Mouse (Mus musculus) myocyte (in vitro differentiated cells): ENCODE data around the gene Klhl36.

Source experiments
- CEBPB ChIP-seq: IDR thresholded peaks from 2 replicates; pipeline ENCODE4 v1.6.1; 2011; ENCODE audit warnings: mild to moderate bottlenecking, moderate library complexity; ENCODE audit not compliant: poor library complexity, insufficient read depth, severe bottlenecking
- E2F4 ChIP-seq: IDR thresholded peaks from one replicate; pipeline ENCODE4 v1.6.1; 2011; ENCODE audit warnings: mild to moderate bottlenecking, control low read depth, moderate library complexity; ENCODE audit not compliant: insufficient read depth
- MAX ChIP-seq: IDR thresholded peaks from one replicate; pipeline ENCODE4 v1.6.1; 2011; ENCODE audit warnings: low read depth, mild to moderate bottlenecking, control low read depth
- MYOD1 ChIP-seq, 3 experiments: IDR thresholded peaks; one replicate each; pipeline ENCODE4 v1.6.1; 2011; ENCODE audit warnings: control low read depth in 2 of 3, low read depth in 2 of 3, mild to moderate bottlenecking in 2 of 3, moderate library complexity in 1 of 3; ENCODE audit not compliant: insufficient read length in 2 of 3, control insufficient read depth in 1 of 3
- POLR2A ChIP-seq: IDR thresholded peaks from one replicate; pipeline ENCODE4 v1.6.1; 2011; ENCODE audit warnings: low read depth, mild to moderate bottlenecking, control low read depth, moderate library complexity; ENCODE audit not compliant: insufficient read length
- POLR2AphosphoS2 ChIP-seq: IDR thresholded peaks from one replicate; pipeline ENCODE4 v1.6.1; 2011; ENCODE audit warnings: low read depth, control low read depth; ENCODE audit not compliant: insufficient read length
- REST ChIP-seq: IDR thresholded peaks from one replicate; pipeline ENCODE4 v1.6.1; 2011; ENCODE audit warnings: mild to moderate bottlenecking, control low read depth, moderate library complexity; ENCODE audit not compliant: insufficient read depth, insufficient read length
- SRF ChIP-seq: IDR thresholded peaks from one replicate; pipeline ENCODE4 v1.6.1; 2011; ENCODE audit warnings: low read depth; ENCODE audit not compliant: control insufficient read depth, insufficient read length
- TCF12 ChIP-seq: IDR thresholded peaks from one replicate; pipeline ENCODE4 v1.6.1; 2011; ENCODE audit warnings: mild to moderate bottlenecking, control low read depth; ENCODE audit not compliant: poor library complexity, insufficient read depth, severe bottlenecking
- USF1 ChIP-seq: IDR thresholded peaks from one replicate; pipeline ENCODE4 v1.6.1; 2011; ENCODE audit warnings: low read depth, mild to moderate bottlenecking, control low read depth, moderate library complexity

DNA sequence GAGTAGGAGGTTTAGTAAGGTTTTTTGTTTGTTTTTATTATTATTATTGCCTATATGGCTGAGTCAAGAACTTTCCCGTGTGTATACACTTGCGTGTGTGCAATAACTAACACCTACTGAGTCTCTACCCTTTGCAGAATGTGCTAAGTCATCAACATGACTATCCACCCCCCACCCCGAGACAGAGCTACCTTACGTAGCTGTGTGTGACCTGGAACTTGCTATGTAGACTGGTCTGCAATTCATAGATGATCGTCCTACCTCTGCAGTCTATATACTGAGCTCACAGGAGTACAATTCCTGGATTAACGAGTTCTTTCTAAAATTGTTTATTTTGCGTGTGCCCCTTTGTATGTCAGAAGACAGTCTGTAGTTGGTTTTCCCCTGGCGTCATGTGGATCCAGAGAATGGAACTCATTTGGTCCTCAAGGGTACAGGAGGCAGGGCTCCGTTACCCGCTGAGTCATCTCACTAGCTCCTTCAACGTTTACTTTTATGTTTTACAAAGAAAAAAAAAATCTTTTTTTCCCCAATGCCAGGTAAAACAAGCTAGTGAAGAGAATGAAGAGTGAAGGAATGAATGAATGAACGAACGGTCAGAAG, 48.0 kb downstream of the Klhl36 start, which contains the start of gene Usp10:
- TF ChIP-seq SRF, result no peak
- no peak for TF ChIP-seq POLR2A
- TF ChIP-seq POLR2AphosphoS2, result no peak
- no peak for TF ChIP-seq E2F4
- TF ChIP-seq CEBPB, result no peak
- no peak for TF ChIP-seq MYOD1 (IDR thresholded peaks at IDR 0.05; ENCODE audit: control insufficient read depth in 1 of 3, insufficient read length in 2 of 3, low read depth in 2 of 3)
- no peak for TF ChIP-seq MAX
- no peak for TF ChIP-seq TCF12
- TF ChIP-seq USF1, result no peak
- no peak for TF ChIP-seq REST
